Mouse (Mus musculus) testis, adult 2 months (tissue): ENCODE results near the gene Mre11a.

Source experiments
- CTCF ChIP-seq: fragments of 200-500 bp; IDR thresholded peaks from 2 replicates; pipeline ENCODE4 v1.5.1; 2012; ENCODE audit warnings: low read depth, mild to moderate bottlenecking, inconsistent platforms, low read length, moderate library complexity; ENCODE audit not compliant: control insufficient read depth, insufficient read depth, insufficient replicate concordance
- POLR2A ChIP-seq: fragments of 200-500 bp; IDR thresholded peaks from 2 replicates; pipeline ENCODE4 v1.6.1; 2012; ENCODE audit warnings: low read depth, mild to moderate bottlenecking, inconsistent platforms, low read length, moderate library complexity; ENCODE audit not compliant: control insufficient read depth

DNA sequence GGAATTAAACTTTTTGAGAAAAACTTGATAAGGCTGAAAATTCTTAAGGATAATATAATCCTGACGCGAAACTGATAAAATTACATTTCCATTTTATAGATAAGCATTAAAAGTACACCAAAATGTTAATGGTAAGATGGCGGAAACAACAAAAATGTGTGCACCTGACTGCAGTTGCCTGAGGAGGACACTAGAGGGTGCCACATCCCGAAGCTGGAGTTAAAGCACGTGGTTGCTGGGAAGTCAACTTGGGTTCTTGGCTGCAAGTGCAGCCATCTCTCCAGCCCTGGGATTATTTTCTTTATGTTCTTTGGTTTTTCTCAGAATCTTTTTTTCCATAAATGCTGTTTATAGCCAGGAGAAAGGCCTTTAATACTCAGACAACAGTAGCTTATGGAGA, 62.0 kb downstream of the Mre11a start:
- TF ChIP-seq POLR2A (no peak), CTCF (peak; percentile 81; the same call in 1 of the 2 replicates)
